Mouse (Mus musculus) left cerebral cortex, postnatal 25 days (tissue): Measurements from ENCODE around the gene Hmox2. TPM values are rescaled to one million over a fixed set of nuclear protein-coding genes. Genes with fewer than 3 reads are reported as not detected.
"Not testable (repeated sequence)": the region's sequence is repeated elsewhere in the genome, so short reads cannot be mapped to it uniquely, and the experiment has no call there.

Source experiments
- DNase-seq, 2 experiments: peaks; one replicate each; pipeline ENCODE4 v3.0.0; 2022; ENCODE audit warnings: low spot score in 2 of 2, mixed read lengths in 1 of 2
- intact Hi-C: fragments of 180-260 bp; cut with DNase I; formaldehyde crosslinking; loops from one replicate; pipeline ENCODE4 v1.15.1; 2025
- total RNA-seq, 2 experiments: library from RNA; stranded (reverse); gene quantifications; 2 replicates each; pipeline ENCODE4 v1.2.3; 2021

The Hmox2 gene
- total RNA-seq, 2 experiments from 2014 or later: 79.0 to 80.3 TPM

GRCm38 (mm10) chr16:4722128-4722914 lies 3.8 kb upstream of the Hmox2 start:
- DNase-seq: no peak

GRCm38 (mm10) chr16:4722915-4723209 lies 3.3 kb upstream of the Hmox2 start:
- intact Hi-C loops: no loop called here
- no peak for DNase-seq

More at GRCm38 (mm10) chr16:4722128-4722914, 3.8 kb upstream of the Hmox2 start:
- intact Hi-C loops: no loop called here

GRCm38 (mm10) chr16:4725266-4725665 lies 895 bp upstream of the Hmox2 start:
- intact Hi-C loops: no loop called here
- no peak for DNase-seq

- no peak for DNase-seq
- intact Hi-C loops: no loop called here
Measured at GRCm38 (mm10) chr16:4726528-4727128, 467 bp downstream of the Hmox2 start.

GRCm38 (mm10) chr16:4727526-4727925 lies 1.4 kb downstream of the Hmox2 start:
- no peak for DNase-seq
- intact Hi-C loops: no loop called here

GRCm38 (mm10) chr16:4727963-4728362 lies 1.8 kb downstream of the Hmox2 start:
- DNase-seq: no peak
- intact Hi-C loops: no loop called here

- intact Hi-C loops: no loop called here
- DNase-seq: no peak
Measured at GRCm38 (mm10) chr16:4730776-4731358, 4.7 kb downstream of the Hmox2 start.

GRCm38 (mm10) chr16:4736262-4736661 lies 10.1 kb downstream of the Hmox2 start:
- intact Hi-C loops: no loop called here

GRCm38 (mm10) chr16:4739994-4740393 lies 13.8 kb downstream of the Hmox2 start:
- intact Hi-C loops: no loop called here

More at GRCm38 (mm10) chr16:4736262-4736661, 10.1 kb downstream of the Hmox2 start:
- DNase-seq: no peak

GRCm38 (mm10) chr16:4742186-4742585 lies 16.0 kb downstream of the Hmox2 start:
- intact Hi-C loops: no loop called here
- DNase-seq: no peak

More at GRCm38 (mm10) chr16:4739994-4740393, 13.8 kb downstream of the Hmox2 start:
- no peak for DNase-seq

- no peak for DNase-seq
- intact Hi-C loops: no loop called here
Measured at GRCm38 (mm10) chr16:4752155-4752554, 26.0 kb downstream of the Hmox2 start.

- intact Hi-C loops: no loop called here
- DNase-seq: no peak
Measured at GRCm38 (mm10) chr16:4754045-4754444, 27.9 kb downstream of the Hmox2 start.

- intact Hi-C loops, DNase-seq: not testable (repeated sequence)
Measured at GRCm38 (mm10) chr16:4756660-4757335, 30.6 kb downstream of the Hmox2 start.

GRCm38 (mm10) chr16:4762437-4762836 lies 36.3 kb downstream of the Hmox2 start:
- intact Hi-C loops: loop anchor here (10.0 kb wide), 1 partner anchor 102 kb away; no protein-coding TSS in a partner anchor
- no peak for DNase-seq

- DNase-seq: peak in 1 of 2 experiments; percentile 79
- intact Hi-C loops: loop anchor here (10.0 kb wide), 1 partner anchor 102 kb away; no protein-coding TSS in a partner anchor
Measured at GRCm38 (mm10) chr16:4763276-4763675, 37.1 kb downstream of the Hmox2 start.

- intact Hi-C loops: loop anchor here (10.0 kb wide), 1 partner anchor 99 kb away; no protein-coding TSS in a partner anchor
- DNase-seq: no peak
Measured at GRCm38 (mm10) chr16:4765852-4766251, 39.7 kb downstream of the Hmox2 start.

- intact Hi-C loops: loop anchor here (10.0 kb wide), 1 partner anchor 98 kb away; no protein-coding TSS in a partner anchor
- no peak for DNase-seq
Measured at GRCm38 (mm10) chr16:4767012-4767790, 41.0 kb downstream of the Hmox2 start.

GRCm38 (mm10) chr16:4768719-4769118 lies 42.6 kb downstream of the Hmox2 start:
- no peak for DNase-seq
- intact Hi-C loops: loop anchor here (10.0 kb wide), 1 partner anchor 96 kb away; no protein-coding TSS in a partner anchor

GRCm38 (mm10) chr16:4773289-4773970 lies 47.3 kb downstream of the Hmox2 start:
- DNase-seq: no peak
- intact Hi-C loops: no loop called here
